Mouse (Mus musculus): Measurements from ENCODE around the gene Crabp2. TPM values are rescaled to one million over a fixed set of nuclear protein-coding genes. Genes with fewer than 3 reads are reported as not detected.

Crabp2 gene
- total and polyA plus RNA-seq, 3 experiments, result 0.23 to 1.2 TPM; not detected in 1

GRCm38 (mm10) chr3:87909381-87909780, 39.1 kb upstream of the Crabp2 start:
- Histone ChIP-seq H3K27ac (ENCODE audit: control insufficient read depth, low read depth, low read length) (peak overlapping the region; percentile 85), H3K79me2 (ENCODE audit: control insufficient read depth, insufficient read depth, low read length, poor library complexity) (peaks cover 76% of the 10 kb centered on the region), H3K4me3 (ENCODE audit: control insufficient read depth in 1 of 2, insufficient read depth in 1 of 2, low read depth in 2 of 2, low read length in 2 of 2) (peak overlapping the region in 1 of 2 experiments; percentile 82; a peak in 2 of 4 replicates), H3K4me1 (ENCODE audit: control insufficient read depth in 1 of 2, insufficient read depth in 2 of 2, low read length in 2 of 2) (peaks cover 0 to 33% of the 10 kb centered on the region in 2 experiments; a peak in 3 of 4 replicates), H3K9me3 (replicated peaks; ENCODE audit: insufficient read depth, low read length) (no peaks in the 10 kb centered on the region), H3K9ac (ENCODE audit: control insufficient read depth, low read depth, low read length, poor library complexity, severe bottlenecking) (peak overlapping the region; percentile 97), H3K27me3 (ENCODE audit: control insufficient read depth in 1 of 2, insufficient read depth in 2 of 2, low read length in 2 of 2) (no peaks in the 10 kb centered on the region), H3K36me3 (ENCODE audit: control insufficient read depth in 1 of 2, insufficient read depth in 2 of 2, low read length in 2 of 2) (peaks cover 13 to 50% of the 10 kb centered on the region in 2 experiments)
- no peak for DNase-seq (ENCODE audit: low read depth, low spot score)
- no peak for TF ChIP-seq ZMIZ1 (IDR thresholded peaks at IDR 0.05; ENCODE audit: low read depth, low read length)
- TF ChIP-seq JUND (IDR thresholded peaks at IDR 0.05; ENCODE audit: low read depth, low read length), result no peak
- no peak for TF ChIP-seq NRF1 (IDR thresholded peaks at IDR 0.05; ENCODE audit: insufficient read depth, low read depth, low read length, poor library complexity, severe bottlenecking)
- TF ChIP-seq MAZ (IDR thresholded peaks at IDR 0.05; ENCODE audit: low read depth, low read length), result no peak
- no peak for TF ChIP-seq MAFK (IDR thresholded peaks at IDR 0.05; ENCODE audit: borderline replicate concordance, low read depth, low read length)
- no peak for TF ChIP-seq CTCF (IDR thresholded peaks at IDR 0.05 in 2 of 3, conservative IDR thresholded peaks at IDR 0.05 in 1 of 3; ENCODE audit: control insufficient read depth in 1 of 3, insufficient read depth in 1 of 3, low read depth in 2 of 3, low read length in 3 of 3, poor library complexity in 1 of 3, severe bottlenecking in 1 of 3)
- no peak for TF ChIP-seq MXI1 (IDR thresholded peaks at IDR 0.05; ENCODE audit: low read depth, low read length)
- TF ChIP-seq RAD21 (IDR thresholded peaks at IDR 0.05; ENCODE audit: low read depth, low read length), result no peak

- H3K9ac ChIP-seq (ENCODE audit: control insufficient read depth, low read depth, low read length, poor library complexity, severe bottlenecking), result peak overlapping the region; percentile 97
- H3K36me3 ChIP-seq (ENCODE audit: control insufficient read depth in 1 of 2, insufficient read depth in 2 of 2, low read length in 2 of 2), result peaks cover 13 to 50% of the 10 kb centered on the region in 2 experiments
- no peaks in the 10 kb centered on the region for H3K9me3 ChIP-seq (replicated peaks; ENCODE audit: insufficient read depth, low read length)
- peaks cover 0 to 33% of the 10 kb centered on the region in 2 experiments; a peak in 3 of 4 replicates for H3K4me1 ChIP-seq (ENCODE audit: control insufficient read depth in 1 of 2, insufficient read depth in 2 of 2, low read length in 2 of 2)
- TF ChIP-seq ETS1 (IDR thresholded peaks at IDR 0.05; ENCODE audit: low read depth, low read length) (no peak), EP300 (IDR thresholded peaks at IDR 0.05; ENCODE audit: low read depth in 1 of 2, low read length in 2 of 2) (no peak), KAT2A (conservative IDR thresholded peaks at IDR 0.05; ENCODE audit: low read depth, low read length) (no peak), MYC (IDR thresholded peaks at IDR 0.05; ENCODE audit: low read depth, low read length) (no peak), GABPA (IDR thresholded peaks at IDR 0.05; ENCODE audit: low read depth, low read length) (no peak), USF1 (IDR thresholded peaks at IDR 0.05; ENCODE audit: low read depth, low read length) (no peak), USF2 (IDR thresholded peaks at IDR 0.05; ENCODE audit: borderline replicate concordance in 1 of 2, insufficient read depth in 1 of 2, low read depth in 1 of 2, low read length in 2 of 2) (no peak), MAZ (IDR thresholded peaks at IDR 0.05; ENCODE audit: low read depth, low read length) (no peak), E2F4 (IDR thresholded peaks at IDR 0.05; ENCODE audit: borderline replicate concordance, low read depth, low read length) (no peak), ZKSCAN1 (IDR thresholded peaks at IDR 0.05; ENCODE audit: low read depth, low read length) (no peak)
- H3K27ac ChIP-seq (ENCODE audit: control insufficient read depth, low read depth, low read length), result peak overlapping the region; percentile 27
- H3K27me3 ChIP-seq (ENCODE audit: control insufficient read depth in 1 of 2, insufficient read depth in 2 of 2, low read length in 2 of 2), result no peaks in the 10 kb centered on the region
- H3K79me2 ChIP-seq (ENCODE audit: control insufficient read depth, insufficient read depth, low read length, poor library complexity), result peaks cover 76% of the 10 kb centered on the region
- H3K4me3 ChIP-seq (ENCODE audit: control insufficient read depth in 1 of 2, insufficient read depth in 1 of 2, low read depth in 2 of 2, low read length in 2 of 2), result peak overlapping the region in 1 of 2 experiments; percentile 82; a peak in 1 of 4 replicates
- DNase-seq (ENCODE audit: low read depth, low spot score), result no peak
Measured at GRCm38 (mm10) chr3:87909874-87910273, 38.6 kb upstream of the Crabp2 start.
